Mouse (Mus musculus): ENCODE results near the gene Sun5. TPM values are rescaled to one million over a fixed set of nuclear protein-coding genes. Genes with fewer than 3 reads are reported as not detected.
A peak's percentile ranks its signal among the peaks of the same experiment; 100 is the strongest.
"Not testable (repeated sequence)": the region's sequence is repeated elsewhere in the genome, so short reads cannot be mapped to it uniquely, and the experiment has no call there.

Gene Sun5
- not detected for total RNA-seq (2021)

- intact Hi-C loops (cut with DNase I), result no loop called here
- no peak for DNase-seq (ENCODE audit: low spot score in 2 of 2)
Observed at GRCm38 (mm10) chr2:153870984-153871383, at the start of gene Sun5. Sun5 (minus strand) TSS chr2:153871084.

GRCm38 (mm10) chr2:153917930-153918329 lies 47.0 kb upstream of the Sun5 start, which contains the start of gene Bpifb3:
Bpifb3 (plus strand) TSS chr2:153918230.
- intact Hi-C loops (cut with DNase I), result no loop called here

GRCm38 (mm10) chr2:153914151-153914550 lies 43.3 kb upstream of the Sun5 start:
- peak in 1 of 2 experiments; percentile 61 for DNase-seq (ENCODE audit: low spot score in 2 of 2)
- intact Hi-C loops (cut with DNase I), result no loop called here

More at GRCm38 (mm10) chr2:153917930-153918329, 47.0 kb upstream of the Sun5 start, which contains the start of gene Bpifb3:
- no peak for DNase-seq (ENCODE audit: low spot score in 2 of 2)

GRCm38 (mm10) chr2:153906626-153907025 lies 35.7 kb upstream of the Sun5 start:
- DNase-seq (ENCODE audit: low spot score in 2 of 2), result no peak
- intact Hi-C loops (cut with DNase I), result no loop called here

- DNase-seq (ENCODE audit: low spot score in 2 of 2), result no peak
- intact Hi-C loops (cut with DNase I), result no loop called here
Observed at GRCm38 (mm10) chr2:153902726-153903125, 31.8 kb upstream of the Sun5 start.

- intact Hi-C loops (cut with DNase I), result no loop called here
- no peak for DNase-seq (ENCODE audit: low spot score in 2 of 2)
Observed at GRCm38 (mm10) chr2:153900088-153900487, 29.2 kb upstream of the Sun5 start, which contains the start of gene Bpifb6. Bpifb6 (plus strand) TSS chr2:153900388.

- DNase-seq (ENCODE audit: low spot score in 2 of 2), result no peak
- intact Hi-C loops (cut with DNase I), result no loop called here
Observed at GRCm38 (mm10) chr2:153899111-153899510, 28.2 kb upstream of the Sun5 start.

- intact Hi-C loops (cut with DNase I), result no loop called here
- no peak for DNase-seq (ENCODE audit: low spot score in 2 of 2)
Observed at GRCm38 (mm10) chr2:153874745-153875144, 3.9 kb upstream of the Sun5 start, which contains the start of gene Bpifb2. Bpifb2 (plus strand) TSS chr2:153875045.

- no peak for DNase-seq (ENCODE audit: low spot score in 2 of 2)
- intact Hi-C loops (cut with DNase I), result no loop called here
Observed at GRCm38 (mm10) chr2:153861960-153862359, 8.9 kb downstream of the Sun5 start.

GRCm38 (mm10) chr2:153860715-153861114 lies 10.2 kb downstream of the Sun5 start:
- intact Hi-C loops (cut with DNase I), result no loop called here
- no peak for DNase-seq (ENCODE audit: low spot score in 2 of 2)

- intact Hi-C loops (cut with DNase I), result no loop called here
- DNase-seq (ENCODE audit: low spot score in 2 of 2), result no peak
Observed at GRCm38 (mm10) chr2:153860315-153860714, 10.6 kb downstream of the Sun5 start.

- DNase-seq (ENCODE audit: low spot score in 2 of 2), result no peak
- intact Hi-C loops (cut with DNase I), result no loop called here
Observed at GRCm38 (mm10) chr2:153859581-153859980, 11.3 kb downstream of the Sun5 start.

GRCm38 (mm10) chr2:153853544-153853943 lies 17.3 kb downstream of the Sun5 start:
- intact Hi-C loops (cut with DNase I), result no loop called here
- no peak for DNase-seq (ENCODE audit: low spot score in 2 of 2)

- DNase-seq (ENCODE audit: low spot score in 2 of 2), result peak; percentile 46 to 58
- intact Hi-C loops (cut with DNase I), result loop anchor here (1.0 to 2.0 kb wide), 3 partner anchors 44 to 182 kb away; no protein-coding TSS in a partner anchor
Observed at GRCm38 (mm10) chr2:153851030-153851360, 19.9 kb downstream of the Sun5 start.

- DNase-seq (ENCODE audit: low spot score in 2 of 2), result no peak
- intact Hi-C loops (cut with DNase I), result loop anchor here (1.0 to 2.0 kb wide), 3 partner anchors 43 to 182 kb away; no protein-coding TSS in a partner anchor
Observed at GRCm38 (mm10) chr2:153850351-153851029, 20.4 kb downstream of the Sun5 start.

GRCm38 (mm10) chr2:153848389-153848788 lies 22.5 kb downstream of the Sun5 start:
- intact Hi-C loops (cut with DNase I), result no loop called here
- DNase-seq (ENCODE audit: low spot score in 2 of 2), result no peak

- no peak for DNase-seq (ENCODE audit: low spot score in 2 of 2)
- intact Hi-C loops (cut with DNase I), result no loop called here
Observed at GRCm38 (mm10) chr2:153842854-153843253, 28.0 kb downstream of the Sun5 start.

- no peak for DNase-seq (ENCODE audit: low spot score in 2 of 2)
- intact Hi-C loops (cut with DNase I), result no loop called here
Observed at GRCm38 (mm10) chr2:153833291-153833690, 37.6 kb downstream of the Sun5 start.

GRCm38 (mm10) chr2:153828704-153829103 lies 42.2 kb downstream of the Sun5 start:
- no peak for DNase-seq (ENCODE audit: low spot score in 2 of 2)
- intact Hi-C loops (cut with DNase I), result no loop called here

GRCm38 (mm10) chr2:153827171-153827830 lies 43.6 kb downstream of the Sun5 start:
- DNase-seq (ENCODE audit: low spot score in 2 of 2), result no peak
- intact Hi-C loops (cut with DNase I), result no loop called here

GRCm38 (mm10) chr2:153825900-153826299 lies 45.0 kb downstream of the Sun5 start:
- DNase-seq (ENCODE audit: low spot score in 2 of 2); intact Hi-C loops (cut with DNase I): not testable (repeated sequence)
